Mouse (Mus musculus): ENCODE data around the gene Ldhc.
A peak's percentile ranks its signal among the peaks of the same experiment; 100 is the strongest.
"Not testable (repeated sequence)": the region's sequence is repeated elsewhere in the genome, so short reads cannot be mapped to it uniquely, and the experiment has no call there.

Ldhc gene

DNA sequence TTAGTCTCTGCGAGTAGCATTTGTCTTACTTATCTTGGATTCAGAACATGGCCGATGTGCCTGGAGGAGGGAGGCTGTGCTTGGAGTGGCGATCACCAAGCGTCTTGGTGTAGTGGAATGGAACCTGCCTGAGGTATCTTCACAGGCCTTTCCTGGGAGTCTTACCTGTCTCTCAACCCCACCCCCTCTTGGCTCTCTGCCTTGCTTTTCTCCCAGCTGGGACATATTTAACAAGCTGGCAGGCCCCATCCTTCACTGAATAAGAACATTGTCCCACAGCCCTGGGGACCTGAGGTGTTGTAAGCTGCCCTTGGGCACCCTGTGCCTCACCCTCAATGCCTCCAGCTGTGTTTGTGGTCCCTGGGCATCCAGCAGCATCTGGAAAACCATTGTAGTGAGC is 17.4 kb upstream of the Ldhc start:
- no peak for DNase-seq

DNA sequence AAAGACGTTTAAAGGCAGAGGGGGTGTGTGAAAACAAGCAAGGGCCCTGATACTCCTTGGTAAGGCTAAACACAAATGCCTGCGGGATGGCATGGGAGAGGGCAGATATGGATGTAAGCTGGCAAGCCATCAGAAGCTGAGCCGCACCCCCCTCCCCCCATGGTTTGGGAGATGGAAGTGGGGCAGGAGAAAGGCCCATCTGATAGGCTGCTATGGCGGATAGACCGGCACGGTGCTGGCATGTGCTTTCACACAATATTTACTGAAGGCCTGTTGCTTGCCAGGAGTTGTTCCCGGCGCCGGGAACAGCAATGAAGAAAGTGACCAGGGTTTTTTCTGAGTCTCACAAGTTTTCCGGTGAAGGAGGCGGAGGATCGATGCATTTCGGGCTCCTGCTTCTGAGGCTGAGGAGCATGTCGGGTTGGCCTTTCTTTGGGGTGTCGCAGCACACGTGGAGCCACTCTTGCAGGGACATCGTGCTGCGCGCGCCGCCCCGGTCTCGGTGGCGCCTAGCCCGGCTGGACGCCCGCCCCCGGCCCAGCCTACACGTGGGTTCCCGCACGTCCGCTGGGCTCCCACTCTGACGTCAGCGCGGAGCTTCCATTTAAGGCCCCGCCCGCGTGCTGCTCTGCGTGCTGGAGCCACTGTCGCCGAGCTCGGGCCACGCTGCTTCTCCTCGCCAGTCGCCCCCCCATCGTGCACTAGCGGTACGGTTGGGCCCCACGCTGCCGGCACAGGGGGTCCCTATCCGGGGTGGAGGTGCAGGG is 15.6 kb upstream of the Ldhc start:
- peak; percentile 87 to 91 for DNase-seq

DNA sequence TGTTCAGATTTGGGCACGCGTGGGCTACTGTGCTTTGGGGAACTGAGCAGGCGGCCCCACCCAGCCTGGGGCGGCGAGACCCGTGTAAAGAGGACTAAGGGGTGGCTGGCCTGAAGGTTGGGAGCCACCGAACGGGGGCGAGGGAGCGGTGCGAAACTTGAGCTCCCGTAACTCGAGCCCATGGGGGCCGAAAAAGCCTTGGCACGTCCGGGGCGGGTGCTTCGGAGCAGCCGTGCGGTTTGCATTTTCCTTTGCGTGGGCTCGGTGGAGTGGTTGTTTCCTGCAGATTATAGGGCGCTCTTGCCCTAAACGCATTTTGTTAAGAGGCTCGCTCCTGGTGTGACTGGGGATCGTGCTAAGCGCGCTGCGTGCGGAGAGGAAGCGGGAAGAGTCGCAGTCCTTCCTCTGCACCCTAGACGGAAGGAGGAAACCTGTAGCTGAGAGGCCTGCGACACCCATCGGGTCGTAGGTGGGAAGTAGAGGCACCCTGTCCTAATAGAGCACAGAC is 15.0 kb upstream of the Ldhc start:
- no peak for DNase-seq

DNA sequence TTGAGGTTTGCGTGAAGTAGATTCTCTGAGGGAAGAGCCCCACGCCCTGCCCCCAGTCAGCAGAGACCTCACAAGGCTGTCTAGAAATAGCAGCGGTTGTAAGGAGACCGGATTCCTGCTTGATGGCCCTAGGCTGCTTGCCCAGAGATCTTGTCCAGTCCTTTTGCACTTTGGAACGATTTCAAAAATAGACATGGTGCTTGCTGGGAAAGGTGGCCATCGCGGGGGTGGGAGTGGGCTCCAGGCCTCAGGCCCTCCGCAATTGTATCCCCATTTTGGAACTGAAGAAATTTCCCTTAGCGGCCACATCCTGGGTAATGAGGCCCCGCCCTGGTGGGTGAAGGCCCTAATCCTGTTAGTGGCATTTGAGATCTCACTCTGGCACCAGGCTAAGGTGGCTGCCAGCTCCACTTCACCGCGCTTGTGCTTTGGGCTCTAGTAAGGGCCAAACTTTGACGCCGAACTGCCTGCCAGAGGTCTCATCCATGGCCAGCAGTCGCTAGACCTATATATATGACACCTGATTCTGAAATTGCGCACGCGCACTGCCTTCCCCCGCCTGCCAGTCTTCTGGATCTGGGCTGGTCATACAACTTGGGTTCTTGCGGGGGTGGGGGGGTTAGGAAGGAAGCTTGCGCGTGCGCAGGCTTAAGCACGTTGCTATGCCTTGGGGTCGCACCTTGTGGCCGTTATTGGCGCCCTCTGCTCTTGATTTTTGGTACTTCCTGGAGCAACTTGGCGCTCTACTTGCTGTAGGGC is 14.3 kb upstream of the Ldhc start:
- DNase-seq: peak; percentile 69 to 75

DNA sequence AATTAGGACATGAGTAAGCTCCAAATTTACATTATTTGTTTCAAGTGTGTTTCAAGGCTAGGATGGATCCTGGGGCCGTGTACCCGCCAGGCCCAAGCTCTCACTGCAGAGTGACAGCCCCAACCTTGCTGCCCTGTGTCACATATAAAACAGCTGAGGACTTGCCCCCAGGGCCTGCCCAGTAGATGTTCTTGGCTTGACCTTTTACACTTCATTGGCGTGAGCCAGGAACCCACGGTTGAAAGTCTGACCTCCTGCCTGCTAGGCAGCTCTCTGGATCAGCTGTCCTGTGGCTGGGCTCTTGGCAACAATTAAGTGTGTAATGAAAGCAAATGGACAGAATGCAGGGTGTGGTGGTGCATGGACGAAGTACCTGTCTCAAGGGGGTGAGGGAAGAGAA is 11.7 kb upstream of the Ldhc start:
- DNase-seq: peak in 1 of 2 experiments; percentile 58

DNA sequence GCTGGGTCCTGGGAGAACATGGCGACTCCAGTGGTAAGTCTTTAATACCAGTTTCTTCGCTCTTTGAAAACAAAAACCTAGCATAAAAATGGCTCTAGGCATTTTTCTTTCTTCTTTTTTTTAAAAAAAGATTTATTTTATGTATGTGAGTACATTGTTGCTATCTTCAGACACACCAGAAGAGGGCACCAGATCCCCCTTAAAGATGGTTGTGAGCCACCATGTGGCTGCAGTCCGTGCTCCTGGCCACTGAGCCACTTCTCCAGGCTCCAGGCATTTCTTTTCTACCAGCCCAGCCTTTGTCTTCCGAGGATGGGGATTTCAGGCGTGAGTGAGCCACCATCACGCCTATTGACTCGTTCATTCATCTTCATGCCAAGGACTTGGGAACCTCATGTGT is 10.0 kb upstream of the Ldhc start:
- DNase-seq: no peak

DNA sequence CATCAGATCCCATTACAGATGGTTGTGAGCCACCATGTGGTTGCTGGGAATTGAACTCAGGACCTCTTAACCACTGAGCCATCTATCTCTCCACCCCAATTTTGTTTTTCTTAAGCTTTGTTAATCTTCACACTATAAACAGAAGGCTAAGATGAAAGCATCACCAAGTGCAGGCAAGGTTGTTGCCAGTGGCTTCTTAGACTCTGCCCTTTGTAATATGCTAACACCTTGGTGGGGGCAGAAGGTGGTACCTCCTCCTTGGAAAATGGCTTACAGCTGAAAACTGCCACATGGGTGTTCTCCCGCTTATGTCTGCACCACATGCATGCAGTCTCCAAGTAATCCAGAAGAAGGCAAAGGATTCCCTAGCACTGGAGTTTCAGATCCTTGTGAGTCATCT is 8.3 kb upstream of the Ldhc start:
- DNase-seq: peak; percentile 39 to 57

DNA sequence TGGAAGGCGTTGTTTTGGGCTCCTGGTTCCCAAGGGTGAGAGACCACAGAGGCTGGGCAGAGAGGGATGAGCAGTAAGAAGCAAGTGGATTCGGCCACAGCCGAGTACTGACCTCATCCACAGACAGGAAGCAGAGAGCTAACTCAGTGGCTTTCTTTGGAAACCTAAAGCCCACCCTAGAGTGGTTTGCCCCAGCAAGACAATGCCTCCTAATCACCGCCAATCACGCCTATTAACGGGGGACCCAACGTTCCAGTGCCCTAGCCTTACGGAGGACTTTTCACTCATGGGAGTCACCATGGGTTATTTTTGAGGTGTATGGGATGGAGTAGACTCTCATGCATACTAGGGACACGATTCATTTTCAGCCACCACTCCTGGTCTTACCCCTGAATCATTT is 7.6 kb upstream of the Ldhc start:
- DNase-seq: no peak

DNA sequence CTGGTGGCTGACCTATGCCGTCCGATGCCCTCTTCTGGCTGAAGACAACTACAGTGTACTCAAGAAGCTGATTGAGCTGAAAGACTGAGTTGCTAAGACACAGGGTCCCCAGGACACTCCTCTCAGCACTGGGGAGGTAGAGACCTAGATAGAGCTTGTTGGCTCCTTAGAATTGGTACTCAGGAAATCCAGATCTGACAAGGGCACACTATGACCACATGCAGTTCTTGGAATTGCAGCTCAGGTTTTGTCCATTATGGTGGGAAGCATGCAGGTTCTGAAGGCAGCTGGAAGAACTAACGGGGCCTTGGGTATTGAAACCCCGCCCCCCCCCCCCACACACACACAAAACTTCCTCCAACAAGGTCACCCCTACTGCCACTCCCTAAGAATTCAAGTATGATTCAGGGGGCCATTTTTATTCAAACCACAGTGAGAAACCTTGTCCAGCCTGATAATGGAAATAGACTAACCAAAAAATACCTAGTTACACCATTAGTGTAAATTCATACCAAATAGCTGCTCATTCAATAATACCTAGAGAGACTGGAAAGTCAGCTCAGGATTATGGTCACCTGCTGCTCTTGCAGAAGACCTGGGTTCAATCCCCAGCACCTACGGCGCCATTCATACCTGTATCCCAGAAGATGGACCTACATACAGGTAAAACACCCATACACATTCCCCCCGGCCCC is 5.0 kb upstream of the Ldhc start:
- DNase-seq: no peak

DNA sequence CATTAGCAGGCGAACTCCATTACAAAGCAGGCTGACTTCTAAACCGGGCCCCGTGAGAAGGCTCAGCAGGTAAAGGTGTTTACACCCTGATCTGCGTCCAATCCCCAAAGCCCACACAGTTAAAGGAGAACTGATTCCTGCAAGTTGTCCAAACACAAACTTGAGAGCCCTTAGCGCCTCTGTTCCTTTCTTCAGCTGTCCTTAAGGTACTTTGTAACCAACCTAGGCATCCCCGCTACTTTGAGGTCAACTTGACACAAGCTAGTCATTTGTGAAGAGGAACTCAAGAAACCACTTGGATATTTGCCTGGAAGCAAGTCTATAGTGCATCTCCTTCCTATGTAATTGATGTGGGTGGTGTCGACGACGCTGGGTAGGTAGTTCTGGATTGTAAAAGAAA is 3.6 kb upstream of the Ldhc start:
- no peak for DNase-seq

DNA sequence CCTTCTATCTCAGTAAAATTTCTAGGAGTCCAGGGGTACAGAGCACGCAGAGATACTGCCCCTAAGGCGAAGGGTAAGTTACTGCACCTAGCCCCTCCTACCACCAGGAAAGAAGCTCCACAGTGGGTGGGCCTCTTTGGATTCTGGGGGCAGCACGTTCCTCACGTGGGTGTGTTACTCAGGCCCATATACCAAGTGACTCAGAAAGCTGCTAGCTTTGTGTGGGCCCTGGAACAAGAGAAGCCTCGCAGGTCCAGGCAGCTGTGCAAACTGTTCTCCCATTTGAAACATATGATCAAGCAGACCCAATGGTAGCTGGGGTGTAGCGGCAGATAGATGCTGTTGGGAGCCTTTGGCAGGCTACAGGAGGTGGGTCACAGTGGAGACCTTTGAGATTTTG is 2.0 kb upstream of the Ldhc start:
- no peak for DNase-seq

DNA sequence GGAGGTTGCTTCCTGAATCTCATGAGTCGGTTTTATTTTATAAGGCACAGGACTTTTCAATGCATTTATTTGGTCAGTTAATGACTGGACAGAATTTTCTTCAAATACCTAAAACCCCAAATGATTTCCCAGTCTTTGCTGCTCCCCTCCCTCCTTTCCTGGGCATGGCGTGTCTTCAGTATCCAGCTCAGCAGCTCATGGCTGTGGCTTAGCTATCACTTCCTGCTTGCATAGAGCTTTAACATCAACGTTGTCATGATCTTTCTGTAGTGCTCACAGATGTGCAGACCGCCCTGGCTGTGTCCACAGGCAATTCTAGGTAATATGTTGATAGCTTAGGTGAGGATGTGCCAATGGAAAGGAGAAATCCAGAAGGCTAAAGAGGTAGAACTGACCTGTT is 11.0 kb downstream of the Ldhc start:
- DNase-seq: no peak

DNA sequence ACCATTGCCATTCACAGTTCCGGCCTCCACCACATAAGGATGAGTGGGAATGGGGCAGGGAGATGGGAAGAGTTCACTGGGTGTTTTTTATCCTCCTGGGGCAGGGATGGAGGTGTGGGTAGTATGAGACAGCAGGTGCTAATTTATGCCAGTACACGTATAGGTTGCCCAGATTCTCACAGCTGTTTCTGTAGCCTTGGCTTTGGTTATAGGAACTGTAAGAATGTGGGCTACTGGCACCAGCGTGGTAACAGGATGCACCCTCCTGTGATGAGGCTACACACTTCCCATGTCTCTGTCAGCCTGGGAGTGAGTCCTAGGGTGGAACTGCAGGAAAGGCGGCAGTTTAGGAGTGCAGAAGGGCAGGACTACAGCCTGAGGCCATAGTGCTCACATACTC is 15.8 kb downstream of the Ldhc start:
- no peak for DNase-seq

DNA sequence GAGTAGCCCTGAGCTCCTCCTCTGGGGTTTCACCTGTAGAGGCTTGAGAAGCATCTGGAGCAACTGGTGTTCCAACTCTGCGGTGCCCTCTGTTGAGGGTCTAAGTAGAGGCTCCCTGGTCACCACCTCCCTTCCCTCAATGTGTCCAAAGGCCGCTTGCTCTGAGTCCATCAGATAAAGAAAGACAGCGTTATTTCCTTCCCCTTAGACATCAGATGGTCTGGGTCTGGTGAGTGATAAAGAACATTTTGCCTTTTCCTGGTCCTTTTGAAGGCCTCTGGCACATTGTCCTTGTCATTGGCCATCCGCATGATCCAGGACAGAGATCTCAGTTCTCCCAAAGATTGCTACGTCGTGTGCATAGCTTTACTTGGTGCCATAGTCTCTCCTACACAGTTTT is 16.3 kb downstream of the Ldhc start:
- no peak for DNase-seq

DNA sequence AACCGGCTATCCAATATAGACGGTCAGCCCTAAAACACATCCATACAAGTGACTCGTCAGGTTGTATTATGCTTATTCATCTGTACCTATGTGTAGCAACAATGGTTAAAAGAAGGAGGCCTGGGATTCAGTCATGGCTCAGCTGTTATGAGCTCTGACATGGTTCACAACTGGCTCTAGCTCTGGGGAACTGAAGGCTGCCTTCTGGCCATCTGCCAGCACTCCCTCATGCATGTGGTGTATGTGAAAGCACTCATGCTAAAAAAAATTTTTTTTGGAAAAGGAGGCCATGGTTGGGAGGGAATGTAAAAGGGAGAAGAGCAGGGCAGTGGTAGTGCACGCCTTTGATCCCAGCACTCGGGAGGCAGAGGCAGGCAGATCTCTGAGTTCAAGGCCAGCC is 18.8 kb downstream of the Ldhc start:
- peak in 1 of 2 experiments; percentile 12 for DNase-seq

DNA sequence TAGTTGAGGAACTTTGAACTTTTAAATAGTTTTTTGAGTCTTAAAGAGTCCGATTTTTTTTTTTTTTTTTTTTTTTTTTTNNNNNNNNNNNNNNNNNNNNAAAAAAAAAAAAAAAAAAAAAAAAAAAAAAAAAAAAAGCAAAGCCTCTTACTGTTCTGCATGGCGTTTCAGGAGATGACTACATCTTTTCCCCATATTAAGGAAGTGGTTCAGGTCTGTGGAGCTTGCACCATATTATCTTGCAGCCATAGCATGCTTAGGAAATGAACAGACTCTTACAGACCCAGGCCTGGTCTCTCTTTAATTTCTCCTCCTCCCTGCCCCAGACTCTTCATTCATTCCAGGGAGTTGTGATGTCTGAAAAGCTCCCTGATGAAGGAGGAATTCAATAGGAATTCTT is 20.0 kb downstream of the Ldhc start:
- DNase-seq: no peak

DNA sequence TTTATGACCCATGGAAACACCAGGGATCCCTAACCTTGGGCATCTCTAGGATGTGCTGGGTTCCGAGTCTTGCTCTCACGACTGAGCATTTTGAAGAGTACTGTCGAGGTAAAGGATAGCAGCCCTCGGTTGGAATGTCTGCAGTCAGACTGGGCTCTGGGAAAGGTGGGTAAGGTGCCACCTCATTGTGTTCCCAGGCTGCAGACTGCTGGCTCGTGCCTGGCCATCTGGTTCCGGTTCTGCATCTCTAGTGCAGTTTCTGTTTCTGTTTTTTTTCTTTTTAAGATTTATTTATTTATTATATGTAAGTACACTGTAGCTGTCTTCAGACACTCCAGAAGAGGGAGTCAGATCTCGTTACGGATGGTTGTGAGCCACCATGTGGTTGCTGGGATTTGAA is 20.9 kb downstream of the Ldhc start:
- not testable (repeated sequence) for DNase-seq

DNA sequence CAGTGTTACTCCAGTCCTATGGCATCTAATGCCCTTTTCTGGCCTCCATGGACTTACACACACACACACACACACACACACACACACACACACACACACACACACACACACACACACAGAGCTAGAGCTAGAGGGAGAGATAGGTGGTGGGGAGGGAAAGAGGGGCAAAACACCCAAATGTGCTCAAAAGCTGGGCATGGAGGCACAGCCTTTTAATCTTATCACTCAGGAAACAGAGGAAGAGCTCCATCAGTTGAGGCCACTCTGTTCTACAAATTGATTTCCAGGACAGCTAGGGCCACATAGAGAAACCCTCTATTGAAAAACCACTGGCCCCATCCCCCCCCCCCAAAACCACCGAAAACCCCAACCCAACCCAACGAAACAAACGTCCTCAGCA is 22.3 kb downstream of the Ldhc start:
- DNase-seq: no peak

DNA sequence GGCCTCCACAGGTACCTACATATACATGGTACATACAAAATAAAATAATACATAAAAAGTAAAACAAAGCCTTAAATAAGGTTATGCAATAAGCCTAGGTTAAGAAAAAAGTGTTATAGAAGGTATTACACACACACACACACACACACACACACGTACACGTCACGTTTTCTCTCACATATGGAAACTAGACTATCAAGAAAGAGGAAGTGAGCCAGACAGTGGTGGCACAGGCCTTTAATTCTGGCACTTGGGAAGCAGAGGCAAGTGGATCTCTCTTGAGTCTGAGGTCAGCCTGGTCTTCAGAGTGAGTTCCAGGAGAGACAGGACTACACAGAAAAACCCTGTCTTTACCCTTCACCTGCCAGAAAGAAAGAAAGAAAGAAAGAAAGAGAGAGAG is 34.5 kb downstream of the Ldhc start:
- no peak for DNase-seq

DNA sequence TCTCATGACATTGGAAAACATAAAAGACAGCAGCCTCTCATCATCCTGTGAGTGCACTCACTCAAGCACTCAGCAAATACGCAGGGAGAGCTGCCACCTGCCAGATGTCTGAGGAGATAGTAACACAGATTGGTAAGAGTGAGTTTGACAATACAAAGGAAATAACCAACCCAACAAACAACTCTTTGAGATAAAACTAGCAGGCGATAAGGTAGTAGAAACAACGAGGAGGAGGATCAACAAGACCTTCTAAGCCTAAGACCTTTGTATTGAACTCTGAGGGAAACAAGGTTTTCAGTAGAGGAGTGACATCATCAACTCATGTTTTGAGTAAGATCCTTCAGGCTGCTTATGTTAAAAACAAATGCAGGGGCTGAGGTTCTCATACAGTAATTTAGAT is 38.3 kb downstream of the Ldhc start:
- DNase-seq: no peak

DNA sequence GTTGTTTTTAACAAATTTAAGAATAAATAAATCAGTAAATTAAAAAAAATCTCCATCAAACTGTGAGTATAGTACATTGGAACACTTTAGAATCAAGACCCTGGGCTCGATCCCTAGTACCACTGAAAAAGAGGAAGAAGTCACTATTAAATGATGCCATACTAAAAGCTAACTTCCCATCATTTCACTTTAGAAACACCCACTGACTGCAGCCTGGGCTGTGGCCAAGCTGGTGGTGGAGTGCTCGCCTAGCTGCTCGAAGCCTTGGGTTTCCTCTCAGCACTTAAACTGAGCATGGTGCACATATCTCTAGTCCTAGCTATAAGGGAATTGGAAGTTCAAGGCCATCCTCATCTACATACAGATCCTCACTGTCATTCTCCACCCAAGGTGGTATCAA is 50.2 kb downstream of the Ldhc start:
- DNase-seq: no peak

DNA sequence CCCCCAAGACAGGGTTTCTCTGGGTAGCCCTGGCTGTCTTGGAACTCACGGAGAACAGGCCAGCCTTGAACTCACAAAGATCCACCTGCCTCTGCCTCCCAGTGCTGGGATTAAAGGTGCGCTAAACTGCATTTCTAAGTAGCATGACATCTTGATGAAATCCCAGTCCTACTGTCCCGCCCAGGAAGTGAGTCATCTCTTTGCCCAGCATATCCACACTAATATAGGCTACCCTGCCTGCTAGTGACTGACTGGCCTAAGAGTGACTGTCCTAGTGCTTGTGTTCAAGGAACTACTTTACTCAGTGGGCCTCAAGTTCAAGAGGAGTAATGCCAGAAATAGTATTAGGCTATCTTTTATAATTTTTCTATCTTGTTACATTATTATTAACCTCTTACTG is 55.4 kb downstream of the Ldhc start:
- no peak for DNase-seq

DNA sequence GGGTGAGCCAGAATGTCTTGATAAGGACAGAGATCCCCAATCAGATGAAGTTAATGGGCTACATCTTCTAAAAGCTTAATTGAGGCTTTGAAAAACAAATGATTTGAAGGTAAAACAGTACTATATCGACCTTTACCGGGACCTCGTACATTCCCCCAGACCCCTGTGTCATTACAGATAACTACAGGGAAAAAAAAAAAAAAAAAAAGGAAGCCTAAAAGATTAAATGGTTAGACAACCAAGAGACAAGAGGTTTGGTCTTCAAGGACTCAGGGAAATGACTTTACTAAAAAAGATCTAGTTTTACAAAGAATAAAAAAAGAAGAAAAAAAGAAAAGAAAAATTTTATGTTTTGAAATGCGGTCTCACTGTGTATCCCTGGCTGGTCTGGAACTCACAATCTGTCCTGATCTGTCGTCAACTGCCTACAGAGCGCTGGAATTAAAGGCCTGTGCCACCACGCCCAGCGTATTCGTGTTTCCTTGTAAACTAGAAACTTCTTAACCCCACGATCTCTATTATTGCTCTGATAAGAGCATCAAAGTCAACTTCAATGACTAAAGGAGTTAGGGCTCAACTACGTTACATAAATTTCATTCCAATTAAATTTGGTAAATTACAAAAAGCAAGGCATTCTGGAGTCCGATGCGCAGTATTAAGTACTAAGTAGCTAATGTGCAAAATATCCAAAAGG is 57.8 kb downstream of the Ldhc start:
- DNase-seq: no peak
